Mouse (Mus musculus) megakaryocyte progenitor cell, adult 5-6 weeks (primary cell): Measurements from ENCODE around the gene Olfm1. TPM values are rescaled to one million over a fixed set of nuclear protein-coding genes. Genes with fewer than 3 reads are reported as not detected.

Experiments used
- total RNA-seq, 2 experiments: library from RNA; stranded (forward) in 1 of 2; stranded (reverse) in 1 of 2; fragments of 157-497, 149-512 nt in 1 of 2; fragments of 200-1000 nt in 1 of 2; gene quantifications; 2 replicates each; pipeline versions ENCODE4 v1.2.3 to v1.2.4; 2015 to 2017

Gene Olfm1
- total RNA-seq, 2 experiments from 2014 or later: 2.6 to 5.4 TPM

Other genes starting within 250 kb of the Olfm1 start
- 149 and 237 TPM in 2 replicates for gene Fcnb, start 108.1 kb upstream of the Olfm1 start, total RNA-seq (2015)
- gene Fcnb, start 108.1 kb upstream of the Olfm1 start, total RNA-seq (2017): 92.7 and 139 TPM in 2 replicates